ENCODE assay signal across 17 mouse cellular contexts in genomic region chr9:119848671-119849070, GRCm38 (mm10). TPM values are rescaled to one million over a fixed set of nuclear protein-coding genes. Genes with fewer than 3 reads are reported as not detected.
"Had no signal": no experiment of that assay in that cellular context is flagged by ENCODE, and none has a peak within 500 bp of the region (broad histone marks: within the 10 kb centered on the region; RNA-seq: fewer than 3 reads in every experiment).

No protein-coding gene starts in this region.

- H3K4me2 ChIP-seq: limb, embryonic 13.5 days; stomach, embryonic 15.5 days had no signal

- H3K9ac ChIP-seq: limb, embryonic 13.5 days; liver, embryonic 14.5 days; stomach, embryonic 15.5 days had no signal

- DNase-seq: kidney, adult 8-10 months; lung, adult 2 months; lung, postnatal 36 days; midbrain, embryonic 14.5 days; right cerebral cortex, postnatal 14 days; thymus, adult 2 months; thymus, postnatal 25 days had no signal

- H3K9me3 ChIP-seq: limb, embryonic 13.5 days; stomach, embryonic 15.5 days had no signal

- H3K36me3 ChIP-seq: limb, embryonic 13.5 days; stomach, embryonic 15.5 days had no signal

- H3K4me1 ChIP-seq: stomach, embryonic 15.5 days had no signal

- H3K27me3 ChIP-seq: stomach, embryonic 15.5 days had no signal

- H3K27ac ChIP-seq: limb, embryonic 13.5 days; liver, embryonic 14.5 days; stomach, embryonic 15.5 days had no signal

- ATAC-seq: lung, postnatal 0 days had no signal

- H3K4me3 ChIP-seq: limb, embryonic 13.5 days; stomach, embryonic 15.5 days had no signal

RNA-seq across cellular contexts. Expression of gene Scn11a, which starts 23.4 kb away (rescaled TPM):
- total RNA-seq: layer of hippocampus, adult 8-10 months; liver, adult 2 months; megakaryocyte progenitor cell, adult 5-6 weeks; monocyte, adult 5-6 weeks; neutrophil, adult 5-6 weeks had no signal
- polyA plus RNA-seq: liver, adult 2 months; lung, postnatal 0 days; spleen, adult 2 months had no signal
